Mouse (Mus musculus) stomach, embryonic 16.5 days (tissue): ENCODE data around the gene Tex50. TPM values are rescaled to one million over a fixed set of nuclear protein-coding genes. Genes with fewer than 3 reads are reported as not detected.

Source experiments
- ATAC-seq: fragments of 200-750 bp; cut with Nextera tagmentation; 2 replicates; pipeline ENCODE4 v1.8.0; 2017; ENCODE audit warnings: moderate number of reproducible peaks, moderate TSS enrichment; ENCODE audit not compliant: insufficient read depth, low FRiP score
- H3K27ac ChIP-seq: fragments of 300-500 bp; sonication (generic); 2 replicates; pipeline ENCODE4 v1.5.1; 2014; ENCODE audit warnings: low read length
- H3K27me3 ChIP-seq: fragments of 300-500 bp; sonication (generic); 2 replicates; pipeline ENCODE4 v1.6.1; 2014; ENCODE audit warnings: low read length, control low read depth, mixed read lengths; ENCODE audit not compliant: control insufficient read depth, insufficient read depth
- H3K36me3 ChIP-seq: fragments of 300-500 bp; sonication (generic); 2 replicates; pipeline ENCODE4 v1.6.1; 2014; ENCODE audit warnings: low read length; ENCODE audit not compliant: control insufficient read depth, insufficient read depth
- H3K4me1 ChIP-seq: fragments of 300-500 bp; sonication (generic); 2 replicates; pipeline ENCODE4 v1.6.1; 2014; ENCODE audit warnings: low read length, control low read depth, mixed read lengths; ENCODE audit not compliant: control insufficient read depth, insufficient read depth
- H3K4me2 ChIP-seq: fragments of 300-500 bp; sonication (generic); 2 replicates; pipeline ENCODE4 v1.6.1; 2014; ENCODE audit warnings: low read depth, low read length, mixed read lengths
- H3K4me3 ChIP-seq: fragments of 300-500 bp; sonication (generic); replicated peaks from 2 replicates; pipeline ENCODE4 v1.5.1; 2014; ENCODE audit warnings: mild to moderate bottlenecking, low read length
- H3K9ac ChIP-seq: fragments of 300-500 bp; sonication (generic); 2 replicates; pipeline ENCODE4 v1.6.1; 2014; ENCODE audit warnings: low read length
- H3K9me3 ChIP-seq: fragments of 300-500 bp; sonication (generic); replicated peaks from 2 replicates; pipeline ENCODE4 v1.6.1; 2016; ENCODE audit warnings: low read length, control low read depth; ENCODE audit not compliant: control insufficient read depth
- WGBS: fragments of 180-500 bp; shearing (Covaris S2); extraction: QIAGEN DNeasy Blood & Tissue Kit; methylation state at CpG from one replicate; pipeline ENCODE4 v1.1.7; 2014; 5-methylcytosine and 5-hydroxymethylcytosine counted together
- polyA plus RNA-seq: library from polyadenylated mRNA; unstranded; fragments of >200 nt; fragmentation: Nextera tagmentation; extraction: Ambion mirVana; gene quantifications from 2 replicates; pipeline ENCODE4 v1.2.1, GENCODE M21; 2015

The Tex50 gene
- polyA plus RNA-seq, 1 experiment from 2014 or later: not detected

GRCm38 (mm10) chr1:161139496-161139895 lies 19.6 kb downstream of the Tex50 start:
- no peak overlapping the region for H3K9ac ChIP-seq
- 83% methylated on average over 2 of the region's 2 CpGs for WGBS

GRCm38 (mm10) chr1:161130726-161131664 lies 28.1 kb downstream of the Tex50 start, which contains the start of gene Klhl20:
Klhl20 (minus strand) TSS chr1:161131511.
- peak within 1 kb of the TSS; percentile 69 for H3K4me2 ChIP-seq
- peak within 1 kb of the TSS; percentile 71 for H3K4me3 ChIP-seq
- peaks cover 8% of the 10 kb centered on the region for H3K4me1 ChIP-seq
- 1% methylated on average over 41 of the region's 41 CpGs for WGBS
- peak; percentile 97 for ATAC-seq
- no peaks in the 10 kb centered on the region for H3K36me3 ChIP-seq
- H3K9me3 ChIP-seq: no peaks in the 10 kb centered on the region
- peak within 1 kb of the TSS; percentile 85 for H3K9ac ChIP-seq
- peak within 1 kb of the TSS; percentile 92 for H3K27ac ChIP-seq
- no peaks in the 10 kb centered on the region for H3K27me3 ChIP-seq

More at GRCm38 (mm10) chr1:161139496-161139895, 19.6 kb downstream of the Tex50 start:
- Histone ChIP-seq H3K27ac (no peak overlapping the region), H3K9me3 (no peaks in the 10 kb centered on the region), H3K4me3 (no peak overlapping the region), H3K4me1 (0 out of 2 replicates have a peak, but pooled peaks cover 3% of the 10 kb centered on the region), H3K4me2 (no peak overlapping the region), H3K36me3 (no peaks in the 10 kb centered on the region), H3K27me3 (no peaks in the 10 kb centered on the region)
- ATAC-seq: no peak

- Histone ChIP-seq H3K9ac (no peak overlapping the region), H3K36me3 (no peaks in the 10 kb centered on the region), H3K27ac (no peak overlapping the region), H3K4me1 (peaks cover 8% of the 10 kb centered on the region), H3K4me2 (no peak overlapping the region), H3K9me3 (no peaks in the 10 kb centered on the region), H3K4me3 (no peak overlapping the region), H3K27me3 (no peaks in the 10 kb centered on the region)
- no peak for ATAC-seq
- WGBS: 94% methylated on average over 1 of the region's 1 CpGs
Observed at GRCm38 (mm10) chr1:161126461-161126860, 32.7 kb downstream of the Tex50 start.

- ATAC-seq: no peak
- WGBS: 84% methylated on average over 10 of the region's 10 CpGs
- H3K27me3 ChIP-seq: no peaks in the 10 kb centered on the region
Observed at GRCm38 (mm10) chr1:161122661-161123418, 36.3 kb downstream of the Tex50 start.

GRCm38 (mm10) chr1:161114591-161114990 lies 44.5 kb downstream of the Tex50 start:
- Histone ChIP-seq H3K27ac (no peak overlapping the region), H3K4me2 (no peak overlapping the region), H3K4me1 (no peaks in the 10 kb centered on the region), H3K9me3 (no peaks in the 10 kb centered on the region), H3K27me3 (no peaks in the 10 kb centered on the region), H3K4me3 (no peak overlapping the region), H3K36me3 (no peaks in the 10 kb centered on the region), H3K9ac (no peak overlapping the region)
- no peak for ATAC-seq

More at GRCm38 (mm10) chr1:161122661-161123418, 36.3 kb downstream of the Tex50 start:
- no peak overlapping the region for H3K27ac ChIP-seq
- H3K9ac ChIP-seq: no peak overlapping the region
- no peaks in the 10 kb centered on the region for H3K36me3 ChIP-seq
- no peaks in the 10 kb centered on the region for H3K4me1 ChIP-seq
- H3K9me3 ChIP-seq: no peaks in the 10 kb centered on the region
- H3K4me2 ChIP-seq: no peak overlapping the region
- no peak overlapping the region for H3K4me3 ChIP-seq

GRCm38 (mm10) chr1:161109216-161109615 lies 49.9 kb downstream of the Tex50 start:
- Histone ChIP-seq H3K9me3 (no peaks in the 10 kb centered on the region), H3K9ac (no peak overlapping the region), H3K27me3 (no peaks in the 10 kb centered on the region), H3K4me1 (no peaks in the 10 kb centered on the region), H3K27ac (no peak overlapping the region), H3K36me3 (no peaks in the 10 kb centered on the region), H3K4me3 (no peak overlapping the region), H3K4me2 (no peak overlapping the region)
- no peak for ATAC-seq
- 87% methylated on average over 8 of the region's 8 CpGs for WGBS

Other genes with a start within 250 kb of the Tex50 start
- gene Serpinc1, start 180.7 kb downstream of the Tex50 start, polyA plus RNA-seq: 34.1 and 40.6 TPM in 2 replicates
- 4.0 and 7.4 TPM in 2 replicates for gene Zbtb37, start 124.5 kb downstream of the Tex50 start, polyA plus RNA-seq
- 31.1 and 34.0 TPM in 2 replicates for gene Dars2, start 88.7 kb downstream of the Tex50 start, polyA plus RNA-seq
- gene Cenpl, start 88.6 kb downstream of the Tex50 start, polyA plus RNA-seq: 22.6 and 26.3 TPM in 2 replicates
- 13.7 and 15.6 TPM in 2 replicates for gene Klhl20, start 27.8 kb downstream of the Tex50 start, polyA plus RNA-seq
- gene Ankrd45, start 16.6 kb downstream of the Tex50 start, polyA plus RNA-seq: 1.1 and 1.6 TPM in 2 replicates
- 436 and 447 TPM in 2 replicates for gene Prdx6, start 91.9 kb upstream of the Tex50 start, polyA plus RNA-seq
- gene Tnfsf4, start 236.1 kb upstream of the Tex50 start, polyA plus RNA-seq: 0.06 and 0.16 TPM in 2 replicates